Comparison of ENCODE assay signal across 10 mouse cellular contexts in the genomic region with DNA sequence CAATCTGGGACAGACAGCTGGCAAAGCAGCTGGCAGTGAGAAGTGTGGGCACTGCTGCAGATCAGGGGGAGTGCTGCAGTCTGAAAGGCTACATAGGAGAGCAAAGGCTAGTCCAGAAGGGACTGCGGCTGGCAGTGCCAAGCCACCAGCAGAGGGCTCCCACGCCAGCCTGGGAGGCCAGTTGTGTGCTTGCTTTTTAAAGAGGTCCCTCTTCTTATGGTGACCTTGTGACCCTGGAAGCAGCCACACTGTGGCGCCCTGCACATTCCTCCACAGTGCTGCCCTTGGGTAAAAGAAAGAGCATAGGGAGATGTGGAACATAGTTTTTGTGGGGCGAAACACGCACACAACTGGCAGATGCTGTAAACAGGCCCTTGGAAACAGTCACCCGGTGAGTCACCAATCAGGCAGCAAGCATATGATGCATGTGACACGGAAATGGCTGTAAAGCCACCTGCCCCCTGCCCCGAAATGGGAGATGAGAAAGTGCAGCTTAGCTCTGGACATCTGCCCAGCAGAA. TPM values are rescaled to one million over a fixed set of nuclear protein-coding genes. Genes with fewer than 3 reads are reported as not detected.
DNase-seq lines count a peak whose midpoint lies in the region; ATAC-seq and TF ChIP-seq lines count a peak whose summit lies in the region.
"Had no signal": no experiment of that assay in that cellular context is flagged by ENCODE, and none has a peak within 500 bp of the region (broad histone marks: within the 10 kb centered on the region; RNA-seq: fewer than 3 reads in every experiment).

No protein-coding gene starts in this region.

- no peaks in the 10 kb centered on the region for H3K27me3 ChIP-seq in hindbrain, embryonic 15.5 days
- no peaks in the 10 kb centered on the region for H3K27me3 ChIP-seq in hindbrain, embryonic 14.5 days (ENCODE audit: control insufficient read depth, insufficient read depth, low read length)
- H3K27me3 ChIP-seq in testis, adult 2 months (ENCODE audit: control insufficient read depth, insufficient read depth, low read length): no peaks in the 10 kb centered on the region
- H3K27me3 ChIP-seq: hindbrain, embryonic 13.5 days; liver, embryonic 15.5 days had no signal

- H3K27ac ChIP-seq in hindbrain, embryonic 15.5 days (replicated peaks): no peak overlapping the region
- no peak overlapping the region for H3K27ac ChIP-seq in hindbrain, embryonic 14.5 days
- H3K27ac ChIP-seq in testis, adult 2 months (ENCODE audit: control insufficient read depth, insufficient read depth, low read depth, low read length): no peak overlapping the region
- H3K27ac ChIP-seq: forebrain, embryonic 10.5 days; hindbrain, embryonic 13.5 days; liver, embryonic 15.5 days had no signal

- WGBS in hindbrain, embryonic 15.5 days: 58% methylated on average over 8 of the region's 8 CpGs
- 63% methylated on average over 8 of the region's 8 CpGs for WGBS in hindbrain, embryonic 14.5 days

- ATAC-seq in hindbrain, embryonic 15.5 days (ENCODE audit: low FRiP score, low read depth): peak; percentile 16; the same call in 1 of the 2 replicates
- no peak for ATAC-seq in hindbrain, embryonic 14.5 days (ENCODE audit: low FRiP score)

- no peak overlapping the region for H3K9ac ChIP-seq in hindbrain, embryonic 15.5 days
- H3K9ac ChIP-seq in hindbrain, embryonic 14.5 days: no peak overlapping the region
- H3K9ac ChIP-seq: hindbrain, embryonic 13.5 days; liver, embryonic 15.5 days had no signal

- H3K4me3 ChIP-seq in hindbrain, embryonic 15.5 days: no peak overlapping the region
- no peak overlapping the region for H3K4me3 ChIP-seq in hindbrain, embryonic 14.5 days (replicated peaks; ENCODE audit: low read length)
- no peak overlapping the region for H3K4me3 ChIP-seq in testis, adult 2 months (ENCODE audit: control insufficient read depth, low read depth, low read length)
- H3K4me3 ChIP-seq: forebrain, embryonic 10.5 days; hindbrain, embryonic 13.5 days; liver, embryonic 15.5 days had no signal

- no peak for DNase-seq in hindbrain, embryonic 14.5 days (ENCODE audit: low spot score)
- no peak for DNase-seq in testis, postnatal 14 days (ENCODE audit: low spot score)
- DNase-seq in adrenal gland, postnatal 36 days: peak; percentile 43 to 50
- DNase-seq in spleen, adult 18-20 months: no peak
- DNase-seq in layer of hippocampus, adult 11-12 months (ENCODE audit: low spot score): no peak

- H3K9me3 ChIP-seq in hindbrain, embryonic 15.5 days: no peaks in the 10 kb centered on the region
- H3K9me3 ChIP-seq in hindbrain, embryonic 14.5 days (ENCODE audit: control insufficient read depth, low read length): no peaks in the 10 kb centered on the region
- H3K9me3 ChIP-seq: forebrain, embryonic 10.5 days; hindbrain, embryonic 13.5 days; liver, embryonic 15.5 days had no signal

- peaks cover 19% of the 10 kb centered on the region; the same call in 1 of the 2 replicates for H3K36me3 ChIP-seq in hindbrain, embryonic 15.5 days
- H3K36me3 ChIP-seq in hindbrain, embryonic 14.5 days (replicated peaks; ENCODE audit: control insufficient read depth, insufficient read depth): peaks cover 45% of the 10 kb centered on the region
- no peaks in the 10 kb centered on the region for H3K36me3 ChIP-seq in testis, adult 2 months (ENCODE audit: control insufficient read depth, insufficient read depth, low read length)

- TF ChIP-seq POLR2A in testis, adult 2 months (IDR thresholded peaks at IDR 0.05; ENCODE audit: control insufficient read depth, low read depth, low read length): no peak

- TF ChIP-seq CTCF in testis, adult 2 months (IDR thresholded peaks at IDR 0.05; ENCODE audit: control insufficient read depth, insufficient read depth, insufficient replicate concordance, low read depth, low read length): peak; percentile 18; the same call in 1 of the 2 replicates

- no peaks in the 10 kb centered on the region for H3K4me1 ChIP-seq in hindbrain, embryonic 15.5 days (replicated peaks)
- H3K4me1 ChIP-seq in hindbrain, embryonic 14.5 days (replicated peaks; ENCODE audit: control insufficient read depth, insufficient read depth, low read length): no peaks in the 10 kb centered on the region
- no peaks in the 10 kb centered on the region for H3K4me1 ChIP-seq in testis, adult 2 months (ENCODE audit: control insufficient read depth, insufficient read depth, low read length)
- H3K4me1 ChIP-seq: forebrain, embryonic 10.5 days; hindbrain, embryonic 13.5 days had no signal

- no peak overlapping the region for H3K4me2 ChIP-seq in hindbrain, embryonic 15.5 days
- H3K4me2 ChIP-seq in hindbrain, embryonic 14.5 days (replicated peaks): no peak overlapping the region
- H3K4me2 ChIP-seq: hindbrain, embryonic 13.5 days; liver, embryonic 15.5 days had no signal

RNA-seq across cellular contexts. Expression of gene Adamts7, which starts 41.6 kb away (rescaled TPM):
- 7.9 and 9.0 TPM in 2 replicates for polyA plus RNA-seq in hindbrain, embryonic 15.5 days (2015; fragmentation: Nextera tagmentation; extraction: Ambion mirVana)
- polyA plus RNA-seq in hindbrain, embryonic 14.5 days (2014; fragmentation: Nextera tagmentation; extraction: Ambion mirVana): 8.7 and 9.1 TPM in 2 replicates
- polyA plus RNA-seq in testis, adult 2 months (2012; rRNA removed): 5.3 and 5.7 TPM in 2 replicates
- total RNA-seq in adrenal gland, postnatal 36 days (2021): 1 to 10 TPM; 4.6 to 6.9 TPM

Comparison
In these comparisons a context has a peak if more than half of its experiments do, and no peak if none do; other contexts are left out.
1. DNase-seq: peak in adrenal gland, postnatal 36 days (2 of 2); none in hindbrain, embryonic 14.5 days (single experiment), testis, postnatal 14 days (single experiment), spleen, adult 18-20 months (0 of 2) and layer of hippocampus, adult 11-12 months (single experiment).